Mouse (Mus musculus): Measurements from ENCODE around the gene Iglon5.

Gene Iglon5

GRCm38 (mm10) chr7:43465344-43466098, 24.4 kb downstream of the Iglon5 start:
- in situ Hi-C loops (cut with MboI, MseI): no loop called here

DNA sequence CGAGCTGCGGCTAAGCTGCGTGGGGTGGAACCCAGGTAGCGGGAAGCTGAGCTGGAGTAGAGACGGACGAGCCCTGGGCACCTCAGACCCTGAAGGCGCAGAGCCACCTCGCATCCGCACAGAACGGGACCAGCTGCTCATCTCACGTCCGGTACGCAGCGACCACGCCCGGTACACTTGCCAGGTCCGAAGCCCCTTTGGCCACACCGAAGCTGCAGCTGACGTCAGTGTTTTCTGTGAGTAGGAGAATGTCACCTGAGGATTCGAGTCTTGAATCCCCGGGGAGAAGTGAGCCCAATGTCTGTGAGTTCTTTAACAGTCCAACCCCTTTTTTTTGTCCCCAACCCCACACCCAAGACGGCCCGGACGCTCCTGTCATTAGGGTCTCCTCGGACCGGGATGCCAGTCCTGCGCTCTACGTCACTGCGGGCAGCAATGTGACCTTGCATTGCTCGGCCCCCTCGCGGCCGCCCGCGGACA, 25.0 kb downstream of the Iglon5 start:
- in situ Hi-C loops (cut with MboI, MseI): loop anchor here (5.0 kb wide), 1 partner anchor 97 kb away; the partner anchor contains the start of gene Zfp658

- in situ Hi-C loops (cut with MboI, MseI): loop anchor here (5.0 kb wide), 1 partner anchor 98 kb away; the partner anchor contains the start of gene Zfp658
Measured at GRCm38 (mm10) chr7:43463976-43464375, 25.9 kb downstream of the Iglon5 start.

DNA sequence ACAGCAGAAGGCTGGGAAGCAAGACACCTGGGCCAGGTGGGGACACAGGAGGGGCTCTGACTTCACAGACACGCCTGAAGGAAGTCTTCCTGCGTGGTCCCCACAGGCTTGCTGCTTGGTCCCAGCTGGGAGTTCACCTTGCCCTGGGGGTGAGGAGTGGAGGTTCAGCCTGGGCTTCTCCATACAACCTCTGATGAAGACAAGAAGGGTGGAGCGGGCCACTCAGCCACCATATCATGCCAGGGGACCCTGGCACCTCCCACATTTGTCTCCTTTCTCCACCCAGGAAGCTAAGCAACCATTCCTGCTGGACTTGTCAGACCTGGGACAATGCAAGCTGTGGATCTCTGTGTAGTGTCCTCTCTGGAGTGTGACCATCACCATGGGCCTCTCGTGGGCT, 27.0 kb downstream of the Iglon5 start, which contains the start of gene Vsig10l:
Gene Vsig10l (plus strand): TSS at position 301 of the 400 bp plus-strand sequence.
- in situ Hi-C loops (cut with MboI, MseI): loop anchor here (5.0 kb wide), 1 partner anchor 99 kb away; the partner anchor contains the start of gene Zfp658

GRCm38 (mm10) chr7:43454371-43454770, 35.5 kb downstream of the Iglon5 start:
- in situ Hi-C loops (cut with MboI, MseI): loop anchor here (5.0 kb wide), 1 partner anchor 142 kb away; the partner anchor contains the start of gene Zfp715

DNA sequence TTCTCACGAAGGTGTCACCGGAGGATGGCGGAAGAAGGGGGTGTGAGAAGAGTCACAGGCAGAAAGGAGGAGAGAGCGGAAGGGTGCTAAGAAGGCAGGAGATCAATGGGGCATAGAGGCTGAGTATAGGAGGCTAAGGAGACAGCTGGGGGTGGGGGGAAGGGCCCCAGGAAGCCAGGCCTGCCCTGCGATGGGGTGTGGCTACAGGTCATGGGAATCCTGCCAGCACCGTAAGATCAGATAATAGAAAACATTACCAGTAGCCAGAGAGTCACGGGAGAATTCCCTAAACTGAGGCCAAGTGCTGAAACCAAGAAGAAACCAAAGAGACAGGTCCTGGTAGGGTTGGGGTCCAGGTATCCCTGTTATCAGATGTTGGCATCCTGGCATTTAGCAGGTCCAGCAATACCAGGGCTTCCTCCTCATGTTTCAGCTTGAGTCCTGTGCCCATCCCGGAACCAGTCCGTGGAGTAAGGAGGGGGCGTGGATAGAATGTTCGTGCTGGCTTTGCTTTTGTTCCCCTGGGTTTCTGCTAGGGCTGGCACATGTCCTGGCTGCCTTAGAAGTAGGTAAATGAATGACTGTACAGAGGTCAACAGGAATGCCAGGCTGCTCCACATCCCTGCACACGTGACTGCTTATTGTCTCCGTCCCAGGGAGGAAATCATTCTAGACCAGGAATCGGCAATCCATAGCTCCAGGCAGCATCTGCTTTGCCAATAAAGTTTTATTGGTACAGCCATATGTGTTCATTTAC, 36.1 kb downstream of the Iglon5 start:
- in situ Hi-C loops (cut with MboI, MseI): loop anchor here (5.0 kb wide), 1 partner anchor 141 kb away; the partner anchor contains the start of gene Zfp715

DNA sequence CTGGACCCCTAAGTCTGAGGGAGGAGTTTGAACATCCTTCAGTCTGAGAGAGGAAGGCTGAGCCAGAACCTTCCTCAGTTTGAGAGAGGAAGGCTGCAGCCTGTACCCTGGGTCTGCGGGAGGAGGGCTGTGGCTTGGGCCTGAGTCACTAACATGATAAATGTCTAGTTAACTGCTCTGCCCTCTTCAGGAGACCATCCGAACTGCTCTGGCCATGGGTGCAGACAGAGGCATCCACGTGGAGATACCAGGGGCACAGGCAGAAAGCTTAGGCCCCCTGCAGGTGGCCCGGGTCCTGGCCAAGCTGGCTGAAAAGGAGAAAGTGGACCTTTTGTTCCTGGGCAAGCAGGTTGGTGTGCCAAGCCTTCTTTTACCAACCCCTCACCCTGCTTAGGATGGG, 37.3 kb downstream of the Iglon5 start:
- in situ Hi-C loops (cut with MboI, MseI): loop anchor here (5.0 kb wide), 1 partner anchor 140 kb away; the partner anchor contains the start of gene Zfp715

DNA sequence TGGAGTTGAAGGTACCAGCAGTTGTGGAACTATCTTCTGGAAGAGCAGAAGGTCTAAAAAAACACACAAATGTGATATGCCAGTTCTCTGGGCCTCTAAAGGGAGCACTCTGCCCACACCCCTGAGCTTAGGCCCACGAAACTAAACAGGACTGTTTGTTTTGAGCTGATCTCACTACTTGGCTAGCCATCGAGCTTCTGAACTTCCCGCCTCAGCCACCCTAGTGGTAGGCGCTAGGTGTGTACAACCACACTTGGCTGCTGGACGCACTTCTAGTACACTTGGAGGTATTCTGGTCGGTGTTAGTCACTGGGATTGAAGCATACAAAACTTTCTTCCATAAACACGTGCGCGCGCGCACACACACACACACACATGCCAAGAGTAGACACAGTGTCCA, 38.1 kb downstream of the Iglon5 start:
- in situ Hi-C loops (cut with MboI, MseI): loop anchor here (5.0 kb wide), 1 partner anchor 139 kb away; the partner anchor contains the start of gene Zfp715

DNA sequence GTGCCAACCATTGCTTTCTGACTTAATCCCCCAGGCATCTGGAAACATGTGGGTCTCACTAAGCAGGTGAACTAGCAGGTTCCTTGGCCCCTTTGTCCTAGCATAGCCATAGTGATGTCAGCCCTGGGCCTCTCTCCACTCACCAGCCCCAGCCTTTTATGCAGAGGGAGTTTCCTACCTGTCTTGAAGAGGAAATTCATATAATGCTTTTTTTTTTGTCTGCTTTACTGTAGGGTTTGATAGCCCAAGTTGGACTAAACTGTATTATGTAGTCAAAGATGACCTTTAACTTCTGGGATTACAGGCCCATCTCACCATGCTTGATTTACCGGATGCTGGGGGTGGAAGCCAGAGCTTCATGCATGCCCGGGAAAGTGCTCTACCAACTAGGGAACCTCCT, 40.1 kb downstream of the Iglon5 start:
- in situ Hi-C loops (cut with MboI, MseI): loop anchor here (5.0 kb wide), 1 partner anchor 138 kb away; the partner anchor contains the start of gene Zfp715

DNA sequence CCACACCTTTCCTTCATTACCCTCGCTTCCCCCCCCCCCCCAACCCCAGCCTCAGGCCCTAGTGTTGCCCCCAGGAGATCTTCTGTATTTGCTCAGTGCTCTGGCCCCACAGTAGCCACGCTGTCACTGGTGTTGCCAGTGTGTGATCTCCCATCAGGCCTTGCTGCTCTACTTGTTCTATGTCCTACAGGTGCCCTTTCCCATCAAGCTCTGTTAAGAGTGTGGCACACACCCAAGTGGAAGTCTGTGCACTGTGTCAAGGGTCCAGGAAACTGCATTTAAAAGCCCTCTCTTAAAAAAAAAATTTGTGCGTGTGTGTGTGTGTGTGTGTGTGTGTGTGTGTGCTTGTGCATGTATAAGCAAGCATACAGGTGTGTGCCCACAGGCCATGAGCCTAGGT, 41.6 kb downstream of the Iglon5 start:
- in situ Hi-C loops (cut with MboI, MseI): no loop called here

GRCm38 (mm10) chr7:43447801-43448200, 42.1 kb downstream of the Iglon5 start:
- in situ Hi-C loops (cut with MboI, MseI): no loop called here

- in situ Hi-C loops (cut with MboI, MseI): no loop called here
Measured at GRCm38 (mm10) chr7:43443917-43444293, 46.0 kb downstream of the Iglon5 start, which contains the start of the genes Etfb and Gm45233. TSS of gene Etfb (plus strand) at chr7:43444083. TSS of gene Gm45233 (plus strand) at chr7:43444128.

DNA sequence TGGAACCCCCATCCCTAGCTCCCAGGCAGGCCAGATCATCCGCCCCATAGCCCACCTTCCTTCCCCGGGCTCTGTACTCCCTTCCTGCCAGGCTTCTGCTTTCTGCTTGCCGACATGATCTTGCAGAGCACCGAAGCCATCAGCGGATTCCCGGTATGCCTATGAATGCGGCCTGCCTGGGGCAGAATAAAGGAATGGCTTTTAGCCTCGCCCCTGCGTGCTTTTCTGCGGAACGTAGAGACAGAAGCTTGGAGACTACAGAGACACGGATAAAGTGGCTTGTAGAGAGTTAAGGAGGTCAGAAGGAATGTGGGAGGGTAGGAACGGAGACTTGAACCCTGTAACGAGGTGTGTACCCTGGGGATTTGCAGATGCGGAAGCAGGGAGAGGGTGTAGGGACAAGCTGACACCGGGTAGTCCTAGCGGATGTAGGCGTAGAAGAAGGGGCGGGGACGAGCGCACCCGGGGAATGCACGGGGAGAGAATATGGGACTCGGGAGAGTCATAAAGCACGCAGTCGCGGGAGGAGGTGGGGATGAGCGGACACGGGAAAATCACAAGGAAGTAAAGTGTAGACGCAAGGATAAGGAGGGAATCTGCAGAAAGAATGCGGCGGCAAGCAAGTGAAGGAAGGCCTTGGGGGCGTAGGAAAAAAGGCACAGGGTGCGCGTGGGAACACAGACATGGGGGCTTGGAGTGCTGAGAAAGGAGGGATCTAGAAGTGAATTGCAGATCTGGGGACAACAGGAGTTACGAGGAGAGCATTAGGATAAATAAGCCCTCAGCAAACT, 46.6 kb downstream of the Iglon5 start:
- in situ Hi-C loops (cut with MboI, MseI): no loop called here

DNA sequence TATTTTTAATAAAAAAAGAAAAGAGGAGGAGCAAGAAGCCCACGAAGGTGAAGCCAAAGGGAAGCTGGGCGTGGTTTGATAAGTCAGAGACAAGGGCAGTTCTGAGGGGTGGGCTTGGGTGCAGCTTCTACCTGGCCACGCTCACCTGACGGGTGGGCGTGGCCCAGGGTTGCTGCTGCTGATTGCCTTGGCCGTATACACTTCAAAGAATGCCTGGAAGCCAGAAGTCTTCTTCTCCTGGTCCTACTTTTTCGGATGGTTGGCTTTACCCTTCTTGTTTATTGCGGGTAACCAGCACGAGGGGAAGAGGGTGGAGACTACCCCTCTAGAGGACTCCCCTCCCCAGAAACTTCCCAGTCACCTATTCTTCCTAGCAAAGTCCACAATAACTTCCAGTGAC, 47.2 kb downstream of the Iglon5 start:
- in situ Hi-C loops (cut with MboI, MseI): no loop called here

- in situ Hi-C loops (cut with MboI, MseI): no loop called here
Measured at GRCm38 (mm10) chr7:43441071-43441470, 48.8 kb downstream of the Iglon5 start.

DNA sequence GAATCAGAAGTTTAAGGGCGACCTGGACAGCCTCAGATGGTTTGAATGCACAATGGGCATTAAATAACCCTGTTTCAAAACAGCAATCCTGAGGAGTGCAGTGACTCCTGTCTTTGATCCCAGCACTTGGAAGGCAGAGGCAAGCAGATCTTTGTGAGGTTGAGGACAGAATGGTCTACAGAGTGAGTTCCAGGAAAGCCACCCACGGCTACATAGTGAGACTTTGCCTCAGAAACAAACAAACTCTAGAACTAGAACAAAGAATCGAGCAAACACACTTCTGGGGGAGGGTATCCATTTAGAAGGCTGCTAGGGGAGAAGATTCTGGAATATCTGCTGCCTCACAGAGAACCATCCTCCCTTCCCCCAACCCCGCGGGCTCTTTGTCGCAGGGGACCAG, 49.4 kb downstream of the Iglon5 start, which contains the start of gene Cldnd2:
Gene Cldnd2 (plus strand): TSS at position 301 of the 400 bp plus-strand sequence.
- in situ Hi-C loops (cut with MboI, MseI): no loop called here

DNA sequence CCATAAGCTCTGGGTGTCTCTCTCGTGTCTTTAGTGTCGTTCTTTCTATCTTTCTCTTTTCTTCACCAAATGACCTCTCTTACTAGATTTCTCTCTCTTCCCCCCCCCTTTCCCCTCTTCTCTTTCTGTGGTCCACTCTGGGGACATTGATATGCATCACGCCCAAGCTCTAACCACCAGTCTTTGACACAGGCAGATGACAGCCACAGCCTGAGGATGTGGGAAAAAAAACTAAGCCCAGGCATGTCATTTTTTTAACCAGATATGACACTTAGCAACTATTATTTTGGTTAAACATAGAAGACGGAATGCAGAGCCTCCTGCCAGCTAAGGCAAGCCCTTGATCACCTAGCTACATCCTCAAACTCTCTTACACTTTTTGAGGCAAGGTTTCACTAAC, 51.3 kb downstream of the Iglon5 start:
- in situ Hi-C loops (cut with MboI, MseI): no loop called here

DNA sequence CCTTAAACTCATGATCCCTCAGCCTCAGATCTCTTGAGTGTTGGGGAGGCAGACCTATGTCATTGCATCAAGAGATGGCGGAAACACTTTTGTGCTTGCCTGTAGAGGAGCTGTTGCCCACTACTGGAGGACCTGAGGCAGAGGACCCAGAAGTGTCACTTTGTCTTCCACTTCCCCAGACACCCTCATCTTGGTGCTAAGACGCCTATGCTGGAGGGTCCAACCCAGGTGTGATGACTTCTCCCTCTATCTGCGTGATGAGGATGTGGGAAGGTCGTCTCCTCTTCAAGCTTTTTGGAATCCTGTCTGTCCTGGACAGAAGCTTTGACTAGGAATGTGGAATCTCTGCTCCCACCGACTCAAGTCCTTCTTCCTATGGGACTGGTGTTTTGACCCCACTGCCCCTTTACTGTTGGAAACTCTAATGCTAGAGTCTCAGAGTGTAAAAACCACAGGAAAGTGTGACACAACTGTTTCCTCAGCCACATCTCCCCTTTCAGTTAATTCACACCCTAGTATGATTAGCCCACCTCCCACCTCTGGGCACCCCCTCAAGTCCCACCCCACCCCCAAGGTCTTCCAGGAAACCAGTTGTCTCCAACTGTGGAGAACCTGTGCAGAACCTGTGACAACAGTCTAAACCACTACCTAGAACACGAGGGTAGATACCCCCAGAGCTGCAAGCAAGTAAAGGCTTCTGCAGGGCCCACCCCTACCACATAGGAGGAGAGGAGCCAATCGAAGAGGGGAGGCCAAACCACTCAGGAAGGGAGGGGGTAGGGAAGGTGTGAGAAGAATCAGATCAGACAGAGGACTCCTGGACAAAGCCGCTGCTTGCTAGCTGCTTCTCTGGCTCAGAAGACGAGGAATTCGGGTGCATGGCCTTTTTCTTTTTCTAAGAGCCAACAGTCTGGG, 53.3 kb downstream of the Iglon5 start, which contains the start of gene Nkg7:
Gene Nkg7 (plus strand): TSS at position 733 of the 915 bp plus-strand sequence.
- in situ Hi-C loops (cut with MboI, MseI): no loop called here

- in situ Hi-C loops (cut with MboI, MseI): no loop called here
Measured at GRCm38 (mm10) chr7:43434676-43435075, 55.2 kb downstream of the Iglon5 start.

- in situ Hi-C loops (cut with MboI, MseI): no loop called here
Measured at GRCm38 (mm10) chr7:43432891-43433290, 57.0 kb downstream of the Iglon5 start.
